Mouse (Mus musculus) liver, postnatal 0 days (tissue): ENCODE data around the gene Nln. TPM values are rescaled to one million over a fixed set of nuclear protein-coding genes. Genes with fewer than 3 reads are reported as not detected.

ENCODE experiments used
- ATAC-seq: fragments of 200-750 bp; cut with Nextera tagmentation; 2 replicates; pipeline ENCODE4 v1.8.0; 2017; ENCODE audit warnings: mild to moderate bottlenecking, moderate library complexity
- DNase-seq: peaks from one replicate; pipeline ENCODE4 v3.0.0-alpha.2; 2016
- H3K27ac ChIP-seq: fragments of 300-500 bp; sonication (generic); 2 replicates; pipeline ENCODE4 v1.5.1; 2014; ENCODE audit warnings: antibody characterized with exemption, moderate library complexity, mild to moderate bottlenecking, low read depth
- H3K27me3 ChIP-seq: fragments of 300-500 bp; sonication (generic); 2 replicates; pipeline ENCODE4 v1.6.1; 2014; ENCODE audit warnings: low read length, control low read depth, mixed read lengths; ENCODE audit not compliant: insufficient read depth
- H3K36me3 ChIP-seq: fragments of 300-500 bp; sonication (generic); replicated peaks from 2 replicates; pipeline ENCODE4 v1.6.1; 2014; ENCODE audit warnings: mild to moderate bottlenecking, control low read depth, low read length, moderate library complexity, mixed read lengths; ENCODE audit not compliant: insufficient read depth
- H3K4me1 ChIP-seq: fragments of 300-500 bp; sonication (generic); 2 replicates; pipeline ENCODE4 v1.6.1; 2014; ENCODE audit warnings: antibody characterized with exemption, mild to moderate bottlenecking, control low read depth; ENCODE audit not compliant: insufficient read depth
- H3K4me2 ChIP-seq: fragments of 300-500 bp; sonication (generic); 2 replicates; pipeline ENCODE4 v1.6.1; 2014; ENCODE audit warnings: low read depth, mild to moderate bottlenecking, low read length, moderate library complexity, mixed read lengths
- H3K4me3 ChIP-seq: fragments of 300-500 bp; sonication (generic); 2 replicates; pipeline ENCODE4 v1.5.1; 2014; ENCODE audit warnings: low read depth, low read length
- H3K9ac ChIP-seq: fragments of 300-500 bp; sonication (generic); replicated peaks from 2 replicates; pipeline ENCODE4 v1.6.1; 2014; ENCODE audit warnings: mild to moderate bottlenecking, moderate library complexity
- H3K9me3 ChIP-seq: fragments of 300-500 bp; sonication (generic); 2 replicates; pipeline ENCODE4 v1.6.1; 2016; ENCODE audit warnings: mild to moderate bottlenecking, control low read depth, low read length, mixed read lengths
- CTCF ChIP-seq: sonication (generic); IDR thresholded peaks from 2 replicates; pipeline ENCODE4 v1.5.1; 2016; ENCODE audit warnings: antibody characterized with exemption, low read depth
- EP300 ChIP-seq: IDR thresholded peaks from 2 replicates; pipeline ENCODE4 v1.6.1; 2016; ENCODE audit warnings: antibody characterized with exemption, low read depth, mild to moderate bottlenecking
- WGBS: fragments of 180-500 bp; shearing (Covaris S2); extraction: QIAGEN DNeasy Blood & Tissue Kit; methylation state at CpG from one replicate; pipeline ENCODE4 v1.1.7; 2014; ENCODE audit not compliant: insufficient replicate concordance; 5-methylcytosine and 5-hydroxymethylcytosine counted together
- polyA plus RNA-seq: library from polyadenylated mRNA; unstranded; fragments of >200 nt; fragmentation: Nextera tagmentation; extraction: Ambion mirVana; gene quantifications from 2 replicates; pipeline ENCODE4 v1.2.1, GENCODE M21; 2015

Nln gene
- polyA plus RNA-seq, 1 experiment from 2014 or later: 40.4 TPM

- DNase-seq (peak; percentile 87), ATAC-seq (peak; percentile 73)
- H3K9me3 ChIP-seq: no peaks in the 10 kb centered on the region
- no peak overlapping the region for H3K4me3 ChIP-seq
- H3K36me3 ChIP-seq: peaks cover 20% of the 10 kb centered on the region
- H3K4me2 ChIP-seq: peak overlapping the region; percentile 54
- TF ChIP-seq CTCF (peak; percentile 96), EP300 (no peak)
- 0 out of 2 replicates have a peak, but pooled peaks cover 4% of the 10 kb centered on the region for H3K4me1 ChIP-seq
- no peak overlapping the region for H3K27ac ChIP-seq
- H3K9ac ChIP-seq: no peak overlapping the region
- WGBS: 29% methylated on average over 13 of the region's 13 CpGs
- H3K27me3 ChIP-seq: no peaks in the 10 kb centered on the region
Observed at GRCm38 (mm10) chr13:104139369-104140209, 30.2 kb upstream of the Nln start.

GRCm38 (mm10) chr13:104134510-104135085 is 25.2 kb upstream of the Nln start:
- TF ChIP-seq CTCF (no peak), EP300 (no peak)
- H3K9me3 ChIP-seq: no peaks in the 10 kb centered on the region
- no peak overlapping the region for H3K9ac ChIP-seq
- H3K4me3 ChIP-seq: no peak overlapping the region
- 73% methylated on average over 4 of the region's 4 CpGs for WGBS
- no peaks in the 10 kb centered on the region for H3K27me3 ChIP-seq
- peaks cover 4% of the 10 kb centered on the region; the same call in 1 of the 2 replicates for H3K4me1 ChIP-seq
- DNase-seq (no peak), ATAC-seq (no peak)
- H3K27ac ChIP-seq: no peak overlapping the region
- no peak overlapping the region for H3K4me2 ChIP-seq
- H3K36me3 ChIP-seq: no peaks in the 10 kb centered on the region

GRCm38 (mm10) chr13:104132561-104132960 is 23.1 kb upstream of the Nln start:
- 68% methylated on average over 2 of the region's 2 CpGs for WGBS
- peak; percentile 80 for ATAC-seq
- Histone ChIP-seq H3K36me3 (no peaks in the 10 kb centered on the region), H3K27me3 (no peaks in the 10 kb centered on the region), H3K27ac (no peak overlapping the region), H3K4me3 (no peak overlapping the region), H3K9me3 (no peaks in the 10 kb centered on the region), H3K9ac (no peak overlapping the region), H3K4me2 (no peak overlapping the region), H3K4me1 (peaks cover 4% of the 10 kb centered on the region; the same call in 1 of the 2 replicates)
- TF ChIP-seq CTCF: no peak
- no peak for TF ChIP-seq EP300
- DNase-seq: no peak

GRCm38 (mm10) chr13:104123662-104124381 is 14.4 kb upstream of the Nln start:
- DNase-seq: no peak
- Histone ChIP-seq H3K4me1 (no peaks in the 10 kb centered on the region), H3K4me3 (no peak overlapping the region), H3K27ac (no peak overlapping the region), H3K9ac (no peak overlapping the region), H3K36me3 (no peaks in the 10 kb centered on the region), H3K4me2 (no peak overlapping the region), H3K9me3 (no peaks in the 10 kb centered on the region), H3K27me3 (no peaks in the 10 kb centered on the region)
- no peak for TF ChIP-seq CTCF
- TF ChIP-seq EP300: no peak
- 76% methylated on average over 20 of the region's 20 CpGs for WGBS
- no peak for ATAC-seq

GRCm38 (mm10) chr13:104122078-104122840 is 12.8 kb upstream of the Nln start:
- no peak overlapping the region for H3K4me2 ChIP-seq
- 72% methylated on average over 17 of the region's 17 CpGs for WGBS
- H3K27ac ChIP-seq: no peak overlapping the region
- H3K9ac ChIP-seq: no peak overlapping the region
- H3K9me3 ChIP-seq: no peaks in the 10 kb centered on the region
- H3K36me3 ChIP-seq: no peaks in the 10 kb centered on the region
- ATAC-seq (no peak), DNase-seq (no peak)
- no peaks in the 10 kb centered on the region for H3K4me1 ChIP-seq
- H3K4me3 ChIP-seq: no peak overlapping the region
- TF ChIP-seq CTCF (no peak), EP300 (no peak)
- no peaks in the 10 kb centered on the region for H3K27me3 ChIP-seq
